Mouse (Mus musculus): ENCODE data around the gene Ifrd1. TPM values are rescaled to one million over a fixed set of nuclear protein-coding genes. Genes with fewer than 3 reads are reported as not detected.

The Ifrd1 gene
- total RNA-seq, 1 experiment, result 116 TPM

DNA sequence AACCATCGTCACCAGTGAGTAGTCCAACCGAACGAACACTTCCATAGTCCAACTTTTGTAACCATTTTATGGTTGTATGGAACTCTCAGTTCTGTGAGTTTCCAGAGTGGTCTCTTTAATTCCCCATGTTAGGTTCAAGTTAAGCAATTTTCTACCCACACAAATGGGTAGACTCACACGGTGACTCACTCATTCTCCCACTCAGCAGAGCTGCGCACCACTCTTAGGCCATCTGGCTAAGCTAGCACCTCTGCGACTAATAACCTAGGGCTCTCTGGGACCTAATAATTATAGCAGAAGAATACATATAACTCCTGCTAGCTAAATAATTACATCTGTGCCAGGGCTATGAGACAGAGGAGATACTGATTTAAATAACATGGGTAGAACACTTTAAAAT lies 14.7 kb upstream of the Ifrd1 start:
- TF ChIP-seq MAFK (IDR thresholded peaks at IDR 0.05; ENCODE audit: insufficient read depth, low read depth, low read length), result no peak
- H3K27ac ChIP-seq (ENCODE audit: insufficient read depth, low read depth, low read length, poor library complexity, severe bottlenecking), result no peak overlapping the region
- in situ Hi-C loops (cut with MboI; ENCODE audit: low sequenced_read_pairs in 2 of 2, unreplicated experiment in 2 of 2), result loop anchor here in 1 of 2 experiments (25.0 kb wide), 2 partner anchors 424 to 549 kb away; no protein-coding TSS in a partner anchor

GRCm38 (mm10) chr12:40258462-40259000 lies 10.2 kb upstream of the Ifrd1 start:
- no peaks in the 10 kb centered on the region for H3K36me3 ChIP-seq (ENCODE audit: control insufficient read depth, insufficient read depth, low read length, poor library complexity, severe bottlenecking)
- TF ChIP-seq CHD2 (IDR thresholded peaks at IDR 0.05; ENCODE audit: low read depth, low read length), result no peak
- no peak for TF ChIP-seq MAFK (IDR thresholded peaks at IDR 0.05; ENCODE audit: insufficient read depth, low read depth, low read length)
- no peak for TF ChIP-seq HCFC1 (IDR thresholded peaks at IDR 0.05; ENCODE audit: borderline replicate concordance, insufficient read depth, low read length)
- no peak for TF ChIP-seq ZC3H11A (IDR thresholded peaks at IDR 0.05; ENCODE audit: borderline replicate concordance, low read depth, low read length)
- no peak for TF ChIP-seq ZNF384 (IDR thresholded peaks at IDR 0.05; ENCODE audit: low read depth, low read length)
- no peaks in the 10 kb centered on the region for H3K9me3 ChIP-seq (ENCODE audit: control insufficient read depth, insufficient read depth, low read depth, low read length)
- H3K4me3 ChIP-seq (ENCODE audit: insufficient read depth in 1 of 2, low read depth in 1 of 2, low read length in 2 of 2, poor library complexity in 1 of 2, severe bottlenecking in 1 of 2), result no peak overlapping the region
- H3K4me1 ChIP-seq (ENCODE audit: control insufficient read depth in 2 of 2, insufficient read depth in 2 of 2, low read length in 2 of 2, poor library complexity in 1 of 2), result peaks cover 0 to 5% of the 10 kb centered on the region in 2 experiments; a peak in 3 of 4 replicates
- in situ Hi-C loops (cut with MboI; ENCODE audit: low sequenced_read_pairs in 2 of 2, unreplicated experiment in 2 of 2), result loop anchor here (10.0 to 25.0 kb wide), 4 partner anchors 426 to 566 kb away; no protein-coding TSS in a partner anchor
- no peak for DNase-seq (ENCODE audit: low read depth, low spot score)
- H3K9ac ChIP-seq (ENCODE audit: insufficient read depth, low read depth, low read length, poor library complexity, severe bottlenecking), result no peak overlapping the region
- no peak overlapping the region for H3K27ac ChIP-seq (ENCODE audit: insufficient read depth, low read depth, low read length, poor library complexity, severe bottlenecking)

More for the DNA sequence above, 14.7 kb upstream of the Ifrd1 start:
- Histone ChIP-seq H3K9me3 (ENCODE audit: control insufficient read depth, insufficient read depth, low read depth, low read length) (no peaks in the 10 kb centered on the region), H3K36me3 (ENCODE audit: control insufficient read depth, insufficient read depth, low read length, poor library complexity, severe bottlenecking) (no peaks in the 10 kb centered on the region), H3K4me3 (ENCODE audit: insufficient read depth in 1 of 2, low read depth in 1 of 2, low read length in 2 of 2, poor library complexity in 1 of 2, severe bottlenecking in 1 of 2) (no peak overlapping the region), H3K9ac (ENCODE audit: insufficient read depth, low read depth, low read length, poor library complexity, severe bottlenecking) (no peak overlapping the region), H3K4me1 (ENCODE audit: control insufficient read depth in 2 of 2, insufficient read depth in 2 of 2, low read length in 2 of 2, poor library complexity in 1 of 2) (peaks cover 0 to 5% of the 10 kb centered on the region in 2 experiments; a peak in 3 of 4 replicates)
- no peak for DNase-seq (ENCODE audit: low read depth, low spot score)

- H3K9ac ChIP-seq (ENCODE audit: insufficient read depth, low read depth, low read length, poor library complexity, severe bottlenecking), result no peak overlapping the region
- peak; percentile 49 for DNase-seq (ENCODE audit: low read depth, low spot score)
- no peak overlapping the region for H3K27ac ChIP-seq (ENCODE audit: insufficient read depth, low read depth, low read length, poor library complexity, severe bottlenecking)
- no peak overlapping the region for H3K4me3 ChIP-seq (ENCODE audit: insufficient read depth in 1 of 2, low read depth in 1 of 2, low read length in 2 of 2, poor library complexity in 1 of 2, severe bottlenecking in 1 of 2)
- TF ChIP-seq ZC3H11A (IDR thresholded peaks at IDR 0.05; ENCODE audit: borderline replicate concordance, low read depth, low read length) (peak; percentile 92), MAFK (IDR thresholded peaks at IDR 0.05; ENCODE audit: insufficient read depth, low read depth, low read length) (no peak), HCFC1 (IDR thresholded peaks at IDR 0.05; ENCODE audit: borderline replicate concordance, insufficient read depth, low read length) (no peak), CHD2 (IDR thresholded peaks at IDR 0.05; ENCODE audit: low read depth, low read length) (no peak), ZNF384 (IDR thresholded peaks at IDR 0.05; ENCODE audit: low read depth, low read length) (no peak; the same call in 1 of the 2 replicates)
- no peaks in the 10 kb centered on the region for H3K36me3 ChIP-seq (ENCODE audit: control insufficient read depth, insufficient read depth, low read length, poor library complexity, severe bottlenecking)
- in situ Hi-C loops (cut with MboI; ENCODE audit: low sequenced_read_pairs in 2 of 2, unreplicated experiment in 2 of 2), result loop anchor here (10.0 to 25.0 kb wide), 4 partner anchors 428 to 568 kb away; no protein-coding TSS in a partner anchor
- H3K9me3 ChIP-seq (ENCODE audit: control insufficient read depth, insufficient read depth, low read depth, low read length), result no peaks in the 10 kb centered on the region
- H3K4me1 ChIP-seq (ENCODE audit: control insufficient read depth in 2 of 2, insufficient read depth in 2 of 2, low read length in 2 of 2, poor library complexity in 1 of 2), result peaks cover 0 to 5% of the 10 kb centered on the region in 2 experiments; a peak in 3 of 4 replicates
These were observed 8.9 kb upstream of the Ifrd1 start for GRCm38 (mm10) chr12:40257226-40257625.

GRCm38 (mm10) chr12:40256543-40256942 lies 8.2 kb upstream of the Ifrd1 start:
- in situ Hi-C loops (cut with MboI; ENCODE audit: low sequenced_read_pairs in 2 of 2, unreplicated experiment in 2 of 2), result loop anchor here (10.0 to 25.0 kb wide), 4 partner anchors 428 to 568 kb away; no protein-coding TSS in a partner anchor

More at GRCm38 (mm10) chr12:40256543-40256942, 8.2 kb upstream of the Ifrd1 start:
- DNase-seq (ENCODE audit: low read depth, low spot score), result no peak
- peaks cover 3 to 5% of the 10 kb centered on the region in 2 experiments; a peak in 3 of 4 replicates for H3K4me1 ChIP-seq (ENCODE audit: control insufficient read depth in 2 of 2, insufficient read depth in 2 of 2, low read length in 2 of 2, poor library complexity in 1 of 2)
- H3K36me3 ChIP-seq (ENCODE audit: control insufficient read depth, insufficient read depth, low read length, poor library complexity, severe bottlenecking), result no peaks in the 10 kb centered on the region
- H3K9me3 ChIP-seq (ENCODE audit: control insufficient read depth, insufficient read depth, low read depth, low read length), result no peaks in the 10 kb centered on the region
- H3K27ac ChIP-seq (ENCODE audit: insufficient read depth, low read depth, low read length, poor library complexity, severe bottlenecking), result no peak overlapping the region
- no peak overlapping the region for H3K4me3 ChIP-seq (ENCODE audit: insufficient read depth in 1 of 2, low read depth in 1 of 2, low read length in 2 of 2, poor library complexity in 1 of 2, severe bottlenecking in 1 of 2)
- H3K9ac ChIP-seq (ENCODE audit: insufficient read depth, low read depth, low read length, poor library complexity, severe bottlenecking), result no peak overlapping the region
- TF ChIP-seq ZNF384 (IDR thresholded peaks at IDR 0.05; ENCODE audit: low read depth, low read length) (no peak), HCFC1 (IDR thresholded peaks at IDR 0.05; ENCODE audit: borderline replicate concordance, insufficient read depth, low read length) (no peak), MAFK (IDR thresholded peaks at IDR 0.05; ENCODE audit: insufficient read depth, low read depth, low read length) (no peak), CHD2 (IDR thresholded peaks at IDR 0.05; ENCODE audit: low read depth, low read length) (no peak), ZC3H11A (IDR thresholded peaks at IDR 0.05; ENCODE audit: borderline replicate concordance, low read depth, low read length) (no peak)

Measured in ES-E14 (cell line).